Mouse (Mus musculus): ENCODE measurements at regions not wholly inside any gene's neighbourhood (a gene's known extent, or its start where the extent isn't known, plus 50 kb on each side); places are given as distances from the start of the nearest gene placed in this dataset.

DNA sequence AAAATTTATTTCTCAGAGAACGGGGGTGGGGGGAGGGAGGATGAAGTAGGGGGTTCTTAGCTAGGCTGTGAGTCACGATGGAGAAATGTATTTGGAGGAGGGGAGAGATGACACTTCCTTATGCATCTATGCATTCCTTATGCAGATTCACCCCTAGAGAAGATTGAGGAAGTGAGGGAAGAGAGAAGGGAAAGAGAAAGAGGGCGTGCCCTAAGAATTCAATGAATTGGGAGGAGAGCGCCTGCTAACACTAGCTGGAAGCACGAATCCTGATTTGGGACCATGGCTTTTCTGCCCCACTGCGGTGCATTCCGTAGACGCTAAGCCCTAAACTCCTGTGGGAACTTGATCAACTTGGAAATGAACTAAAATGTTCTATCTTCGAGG is 56.1 kb downstream of the Foxi3 start:
- Histone ChIP-seq H3K4me3 (ENCODE audit: low read depth, low read length) (peak overlapping the region; percentile 50), H3K9me3 (ENCODE audit: control insufficient read depth, low read length) (no peaks in the 10 kb centered on the region), H3K4me1 (ENCODE audit: control insufficient read depth, insufficient read depth, low read length) (no peaks in the 10 kb centered on the region), H3K27ac (replicated peaks; ENCODE audit: low read depth, low read length) (no peak overlapping the region), H3K36me3 (ENCODE audit: control insufficient read depth, insufficient read depth, low read length) (no peaks in the 10 kb centered on the region), H3K27me3 (replicated peaks; ENCODE audit: control insufficient read depth, insufficient read depth, low read length) (peaks cover 5% of the 10 kb centered on the region), H3K4me2 (ENCODE audit: low read depth, low read length) (peak overlapping the region; percentile 97), H3K9ac (ENCODE audit: low read depth, low read length) (no peak overlapping the region)
- ATAC-seq (ENCODE audit: low read depth): no peak
- DNase-seq (ENCODE audit: low spot score): peak; percentile 6
- WGBS: 11% methylated on average over 9 of the region's 9 CpGs

DNA sequence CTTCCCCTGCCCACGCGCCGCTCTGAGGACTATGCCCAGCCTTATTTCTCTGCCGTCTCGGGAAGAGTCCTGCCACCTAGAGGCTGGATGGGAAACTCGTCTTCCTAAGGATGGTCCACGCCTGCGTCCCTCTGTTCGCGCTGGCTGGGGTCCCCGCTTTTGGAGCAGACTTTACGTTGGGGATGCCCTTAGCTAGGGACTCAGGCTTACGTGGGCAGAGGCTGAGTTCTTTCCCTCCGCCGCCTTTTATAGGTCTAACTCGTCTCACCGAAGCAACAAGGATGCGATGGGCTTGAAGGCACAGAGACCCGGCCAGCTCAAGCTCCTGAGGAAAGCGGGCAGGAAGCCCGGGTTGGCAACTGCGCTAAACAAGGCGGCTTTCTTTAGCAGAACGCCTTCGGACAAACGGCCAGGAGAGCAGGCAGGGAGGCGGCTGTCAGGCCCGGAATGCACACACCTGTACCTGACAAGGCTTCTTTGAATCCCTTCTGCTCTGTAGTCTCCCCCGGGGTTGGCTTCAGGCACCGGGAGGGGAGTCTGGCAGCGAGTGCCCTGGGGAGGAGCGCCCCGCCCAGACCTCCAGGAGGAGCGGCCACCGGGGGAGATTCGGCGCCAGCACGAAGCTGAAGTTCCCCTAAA is 56.6 kb downstream of the Foxi3 start:
- H3K9me3 ChIP-seq (ENCODE audit: control insufficient read depth, low read length): no peaks in the 10 kb centered on the region
- peak overlapping the region; percentile 97 for H3K4me2 ChIP-seq (ENCODE audit: low read depth, low read length)
- H3K27ac ChIP-seq (replicated peaks; ENCODE audit: low read depth, low read length): peak overlapping the region; percentile 15; the same call in 1 of the 2 replicates
- peak; percentile 87 for DNase-seq (ENCODE audit: low spot score)
- H3K27me3 ChIP-seq (replicated peaks; ENCODE audit: control insufficient read depth, insufficient read depth, low read length): peaks cover 5% of the 10 kb centered on the region
- 0% methylated on average over 29 of the region's 38 CpGs for WGBS
- H3K36me3 ChIP-seq (ENCODE audit: control insufficient read depth, insufficient read depth, low read length): no peaks in the 10 kb centered on the region
- H3K4me3 ChIP-seq (ENCODE audit: low read depth, low read length): peak overlapping the region; percentile 50
- H3K9ac ChIP-seq (ENCODE audit: low read depth, low read length): peak overlapping the region; percentile 57
- no peaks in the 10 kb centered on the region for H3K4me1 ChIP-seq (ENCODE audit: control insufficient read depth, insufficient read depth, low read length)
- ATAC-seq (ENCODE audit: low read depth): peak; percentile 94

DNA sequence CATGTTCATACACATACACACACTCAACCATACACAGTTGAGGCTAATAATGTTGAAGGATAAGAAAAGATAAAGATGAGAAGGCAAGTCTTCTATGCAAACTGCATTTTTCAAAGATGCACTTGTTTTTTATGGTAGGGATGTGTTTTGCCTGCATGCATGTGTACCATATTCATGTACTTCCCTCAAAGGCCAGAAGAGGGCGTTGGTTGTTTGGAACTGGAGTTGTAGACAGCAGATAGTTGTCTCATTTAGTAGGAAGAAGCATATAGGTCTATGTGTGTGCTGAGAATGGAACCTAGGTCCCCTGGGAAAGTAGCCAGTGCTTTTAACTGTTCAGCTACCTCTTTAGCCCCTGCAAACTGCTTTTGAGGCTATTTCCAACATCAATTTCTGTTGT is 60.1 kb downstream of the Foxi3 start:
- no peaks in the 10 kb centered on the region for H3K9me3 ChIP-seq (ENCODE audit: control insufficient read depth, low read length)
- DNase-seq (ENCODE audit: low spot score) (no peak), ATAC-seq (ENCODE audit: low read depth) (no peak)
- no peak overlapping the region for H3K4me2 ChIP-seq (ENCODE audit: low read depth, low read length)
- 27% methylated on average over 1 of the region's 1 CpGs for WGBS
- H3K4me3 ChIP-seq (ENCODE audit: low read depth, low read length): no peak overlapping the region
- H3K27me3 ChIP-seq (replicated peaks; ENCODE audit: control insufficient read depth, insufficient read depth, low read length): peaks cover 5% of the 10 kb centered on the region
- H3K4me1 ChIP-seq (ENCODE audit: control insufficient read depth, insufficient read depth, low read length): no peaks in the 10 kb centered on the region
- H3K27ac ChIP-seq (replicated peaks; ENCODE audit: low read depth, low read length): no peak overlapping the region
- no peaks in the 10 kb centered on the region for H3K36me3 ChIP-seq (ENCODE audit: control insufficient read depth, insufficient read depth, low read length)
- no peak overlapping the region for H3K9ac ChIP-seq (ENCODE audit: low read depth, low read length)

DNA sequence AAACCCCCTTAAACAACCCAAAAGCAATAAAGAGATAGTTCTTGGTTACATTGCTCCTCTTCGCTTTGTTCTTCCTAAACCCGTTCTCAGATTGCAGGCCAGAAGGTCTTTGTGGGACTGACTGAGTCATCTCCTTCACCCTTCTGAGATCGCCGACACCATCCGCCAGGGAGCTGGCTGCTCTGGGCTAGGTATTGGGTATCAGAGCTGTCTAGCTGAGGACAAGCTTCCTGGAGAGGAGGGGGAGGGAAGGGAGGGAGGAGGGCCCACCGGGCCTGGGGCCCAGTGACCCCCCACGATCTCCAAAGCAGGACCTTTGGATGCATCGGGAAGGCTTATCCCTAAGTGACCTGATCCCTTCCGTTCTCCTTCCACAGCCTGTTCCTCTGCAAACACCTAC is 65.0 kb downstream of the Foxi3 start:
- no peaks in the 10 kb centered on the region for H3K36me3 ChIP-seq (ENCODE audit: control insufficient read depth, insufficient read depth, low read length)
- ATAC-seq (ENCODE audit: low read depth) (peak; percentile 57; the same call in 1 of the 2 replicates), DNase-seq (ENCODE audit: low spot score) (peak; percentile 4)
- H3K4me1 ChIP-seq (ENCODE audit: control insufficient read depth, insufficient read depth, low read length): no peaks in the 10 kb centered on the region
- no peak overlapping the region for H3K4me3 ChIP-seq (ENCODE audit: low read depth, low read length)
- no peaks in the 10 kb centered on the region for H3K9me3 ChIP-seq (ENCODE audit: control insufficient read depth, low read length)
- 17% methylated on average over 9 of the region's 9 CpGs for WGBS
- no peak overlapping the region for H3K9ac ChIP-seq (ENCODE audit: low read depth, low read length)
- no peaks in the 10 kb centered on the region for H3K27me3 ChIP-seq (replicated peaks; ENCODE audit: control insufficient read depth, insufficient read depth, low read length)
- no peak overlapping the region for H3K4me2 ChIP-seq (ENCODE audit: low read depth, low read length)
- no peak overlapping the region for H3K27ac ChIP-seq (replicated peaks; ENCODE audit: low read depth, low read length)

DNA sequence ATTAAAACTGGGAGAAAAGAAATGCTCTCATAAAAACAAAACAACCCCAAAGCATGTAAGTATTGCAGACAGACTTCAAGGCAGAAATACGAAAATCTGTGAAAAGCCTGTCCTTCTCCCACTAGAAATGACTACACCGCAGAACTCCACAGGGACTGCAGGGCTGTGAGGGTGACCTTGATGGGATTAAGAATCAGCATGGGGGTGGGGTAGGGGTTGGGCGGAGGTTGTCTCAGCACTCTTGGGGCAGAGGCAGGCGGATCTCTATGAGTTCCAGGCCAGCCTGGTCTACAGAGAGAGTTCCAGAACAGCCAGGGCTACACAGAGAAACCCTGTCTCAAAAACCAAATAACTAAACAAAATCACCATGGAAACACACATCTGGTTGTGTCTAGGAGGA is 69.1 kb downstream of the Foxi3 start:
- no peak for ATAC-seq (ENCODE audit: low read depth)
- H3K9me3 ChIP-seq (ENCODE audit: control insufficient read depth, low read length): no peaks in the 10 kb centered on the region
- H3K27ac ChIP-seq (replicated peaks; ENCODE audit: low read depth, low read length): no peak overlapping the region
- no peak overlapping the region for H3K9ac ChIP-seq (ENCODE audit: low read depth, low read length)
- H3K36me3 ChIP-seq (ENCODE audit: control insufficient read depth, insufficient read depth, low read length): no peaks in the 10 kb centered on the region
- no peak for DNase-seq (ENCODE audit: low spot score)
- no peaks in the 10 kb centered on the region for H3K27me3 ChIP-seq (replicated peaks; ENCODE audit: control insufficient read depth, insufficient read depth, low read length)
- 80% methylated on average over 4 of the region's 4 CpGs for WGBS
- no peak overlapping the region for H3K4me2 ChIP-seq (ENCODE audit: low read depth, low read length)
- H3K4me3 ChIP-seq (ENCODE audit: low read depth, low read length): no peak overlapping the region
- H3K4me1 ChIP-seq (ENCODE audit: control insufficient read depth, insufficient read depth, low read length): no peaks in the 10 kb centered on the region

DNA sequence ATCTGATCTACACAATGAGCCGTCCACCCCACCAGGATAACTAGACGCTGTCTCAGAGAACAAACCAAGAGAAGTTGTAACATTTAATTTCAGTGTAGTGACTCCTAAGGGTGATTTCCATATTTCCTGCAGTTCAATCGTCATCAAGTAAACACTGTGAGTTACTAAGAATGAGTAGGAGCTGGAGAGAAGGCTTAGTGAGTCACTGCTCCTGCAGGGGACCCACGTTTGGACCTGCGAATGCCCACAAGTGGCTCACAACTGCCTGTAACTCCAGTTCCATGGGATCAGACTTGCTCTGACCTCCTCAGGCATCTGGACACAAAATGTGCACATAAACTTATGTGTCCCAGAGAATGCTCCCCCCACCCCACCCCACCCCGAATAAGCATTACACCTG is 73.3 kb downstream of the Foxi3 start:
- no peak for ATAC-seq (ENCODE audit: low read depth)
- Histone ChIP-seq H3K4me2 (ENCODE audit: low read depth, low read length) (no peak overlapping the region), H3K27me3 (replicated peaks; ENCODE audit: control insufficient read depth, insufficient read depth, low read length) (no peaks in the 10 kb centered on the region), H3K9ac (ENCODE audit: low read depth, low read length) (no peak overlapping the region), H3K4me3 (ENCODE audit: low read depth, low read length) (no peak overlapping the region), H3K4me1 (ENCODE audit: control insufficient read depth, insufficient read depth, low read length) (no peaks in the 10 kb centered on the region), H3K36me3 (ENCODE audit: control insufficient read depth, insufficient read depth, low read length) (no peaks in the 10 kb centered on the region), H3K27ac (replicated peaks; ENCODE audit: low read depth, low read length) (no peak overlapping the region), H3K9me3 (ENCODE audit: control insufficient read depth, low read length) (no peaks in the 10 kb centered on the region)
- DNase-seq (ENCODE audit: low spot score): no peak
- 81% methylated on average over 6 of the region's 6 CpGs for WGBS

DNA sequence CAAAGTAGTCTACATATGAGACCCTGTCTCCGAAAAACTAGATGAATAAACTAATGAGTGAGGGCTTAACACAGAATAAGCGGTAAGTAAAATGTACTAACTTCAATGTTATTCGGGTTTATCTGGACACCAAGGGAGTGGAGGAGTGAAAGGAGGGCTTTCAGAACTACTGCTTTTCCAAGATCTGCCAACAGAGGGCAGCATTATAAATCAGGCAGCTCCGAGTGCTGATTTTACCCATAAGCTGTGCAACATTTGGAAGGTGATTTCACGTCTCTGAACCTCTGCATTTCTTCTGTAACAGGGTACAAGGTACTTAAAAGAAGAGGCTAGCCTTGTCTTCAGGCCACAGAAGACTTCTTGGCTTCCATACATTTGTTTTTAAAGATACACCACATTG is 74.2 kb downstream of the Foxi3 start:
- H3K9me3 ChIP-seq (ENCODE audit: control insufficient read depth, low read length): no peaks in the 10 kb centered on the region
- ATAC-seq (ENCODE audit: low read depth) (no peak), DNase-seq (ENCODE audit: low spot score) (no peak)
- no peak overlapping the region for H3K27ac ChIP-seq (replicated peaks; ENCODE audit: low read depth, low read length)
- H3K4me2 ChIP-seq (ENCODE audit: low read depth, low read length): no peak overlapping the region
- H3K27me3 ChIP-seq (replicated peaks; ENCODE audit: control insufficient read depth, insufficient read depth, low read length): no peaks in the 10 kb centered on the region
- H3K4me3 ChIP-seq (ENCODE audit: low read depth, low read length): no peak overlapping the region
- H3K36me3 ChIP-seq (ENCODE audit: control insufficient read depth, insufficient read depth, low read length): no peaks in the 10 kb centered on the region
- H3K4me1 ChIP-seq (ENCODE audit: control insufficient read depth, insufficient read depth, low read length): no peaks in the 10 kb centered on the region
- H3K9ac ChIP-seq (ENCODE audit: low read depth, low read length): no peak overlapping the region
- 71% methylated on average over 5 of the region's 5 CpGs for WGBS

DNA sequence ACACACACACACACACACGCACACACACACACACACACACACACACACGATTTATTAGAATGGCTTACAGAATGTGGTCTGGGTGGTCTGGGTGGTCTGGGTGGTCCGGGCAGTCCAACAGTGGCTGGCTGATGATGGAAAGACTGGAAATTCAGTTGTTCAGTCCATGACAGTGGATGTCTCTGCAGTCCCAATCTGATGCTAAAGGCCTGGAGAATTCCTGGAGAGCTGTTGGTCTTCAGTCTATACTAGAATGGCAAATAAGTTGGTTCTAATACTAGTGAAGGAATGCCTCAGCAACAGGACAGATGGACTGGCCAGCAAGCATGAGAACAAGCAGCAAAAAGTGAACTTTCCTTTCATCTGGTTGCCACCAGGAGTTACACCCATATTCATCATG is 87.9 kb downstream of the Foxi3 start:
- WGBS: 89% methylated on average over 3 of the region's 3 CpGs
- no peak for DNase-seq (ENCODE audit: low spot score)

DNA sequence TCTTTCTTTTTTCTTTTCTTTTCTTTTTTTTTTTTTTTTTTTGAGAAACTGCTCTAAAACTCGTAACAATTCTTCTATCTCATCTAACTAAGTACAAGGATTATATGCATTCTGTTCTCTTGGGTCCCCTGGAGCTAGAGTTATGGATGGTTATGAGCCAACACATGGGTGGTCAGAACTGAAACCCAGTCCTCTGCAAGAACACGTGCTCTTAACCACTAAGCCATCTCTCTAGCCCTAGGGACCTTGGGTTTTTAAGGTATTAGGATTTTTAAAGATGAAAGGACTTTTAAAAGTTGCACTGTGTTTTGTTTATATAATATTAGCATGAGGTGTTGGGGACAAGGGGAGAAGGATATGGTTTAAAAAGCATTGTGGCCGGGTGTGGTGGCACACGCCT is 88.9 kb downstream of the Foxi3 start:
- no peaks in the 10 kb centered on the region for H3K9me3 ChIP-seq (ENCODE audit: control insufficient read depth, low read length)
- H3K27ac ChIP-seq (replicated peaks; ENCODE audit: low read depth, low read length): no peak overlapping the region
- H3K36me3 ChIP-seq (ENCODE audit: control insufficient read depth, insufficient read depth, low read length): no peaks in the 10 kb centered on the region
- no peak overlapping the region for H3K4me3 ChIP-seq (ENCODE audit: low read depth, low read length)
- WGBS: 78% methylated on average over 4 of the region's 4 CpGs
- no peaks in the 10 kb centered on the region for H3K27me3 ChIP-seq (replicated peaks; ENCODE audit: control insufficient read depth, insufficient read depth, low read length)
- H3K4me1 ChIP-seq (ENCODE audit: control insufficient read depth, insufficient read depth, low read length): peaks cover 10% of the 10 kb centered on the region; the same call in 1 of the 2 replicates
- no peak for ATAC-seq (ENCODE audit: low read depth)
- DNase-seq (ENCODE audit: low spot score): no peak
- no peak overlapping the region for H3K9ac ChIP-seq (ENCODE audit: low read depth, low read length)
- no peak overlapping the region for H3K4me2 ChIP-seq (ENCODE audit: low read depth, low read length)

More for the DNA sequence above, 87.9 kb downstream of the Foxi3 start:
- Histone ChIP-seq H3K36me3 (ENCODE audit: control insufficient read depth, insufficient read depth, low read length) (no peaks in the 10 kb centered on the region), H3K27me3 (replicated peaks; ENCODE audit: control insufficient read depth, insufficient read depth, low read length) (no peaks in the 10 kb centered on the region), H3K27ac (replicated peaks; ENCODE audit: low read depth, low read length) (no peak overlapping the region), H3K4me3 (ENCODE audit: low read depth, low read length) (no peak overlapping the region), H3K4me2 (ENCODE audit: low read depth, low read length) (no peak overlapping the region), H3K4me1 (ENCODE audit: control insufficient read depth, insufficient read depth, low read length) (peaks cover 10% of the 10 kb centered on the region; the same call in 1 of the 2 replicates), H3K9ac (ENCODE audit: low read depth, low read length) (no peak overlapping the region), H3K9me3 (ENCODE audit: control insufficient read depth, low read length) (no peaks in the 10 kb centered on the region)
- ATAC-seq (ENCODE audit: low read depth): no peak

All from embryonic facial prominence, embryonic 14.5 days (tissue).